Mouse (Mus musculus) liver, postnatal 0 days (tissue): ENCODE data around the gene Slc5a1.

Experiments used
- CTCF ChIP-seq: sonication (generic); IDR thresholded peaks from 2 replicates; pipeline ENCODE4 v1.5.1; 2016; ENCODE audit warnings: antibody characterized with exemption, low read depth
- EP300 ChIP-seq: IDR thresholded peaks from 2 replicates; pipeline ENCODE4 v1.6.1; 2016; ENCODE audit warnings: antibody characterized with exemption, low read depth, mild to moderate bottlenecking

GRCm38 (mm10) chr5:33142790-33143455, 38.9 kb downstream of the Slc5a1 start:
- TF ChIP-seq CTCF (peak; percentile 71), EP300 (no peak)
